Mouse (Mus musculus): ENCODE results near the gene Notch4.
"Not testable (repeated sequence)": the region's sequence is repeated elsewhere in the genome, so short reads cannot be mapped to it uniquely, and the experiment has no call there.

Notch4 gene

GRCm38 (mm10) chr17:34564003-34564421 lies at the start of gene Notch4:
Gene Notch4 (plus strand): TSS chr17:34564268.
- no peak for DNase-seq

- DNase-seq = no peak
Measured at GRCm38 (mm10) chr17:34516514-34516913, 47.6 kb upstream of the Notch4 start.

- DNase-seq = no peak
Measured at GRCm38 (mm10) chr17:34517252-34517651, 46.8 kb upstream of the Notch4 start, which contains the start of gene Btnl6. Gene Btnl6 (minus strand): TSS chr17:34517352.

- no peak for DNase-seq
Measured at GRCm38 (mm10) chr17:34517795-34518194, 46.3 kb upstream of the Notch4 start.

GRCm38 (mm10) chr17:34518571-34518970 lies 45.5 kb upstream of the Notch4 start:
- not testable (repeated sequence) for DNase-seq

- DNase-seq = no peak
Measured at GRCm38 (mm10) chr17:34519001-34519400, 45.1 kb upstream of the Notch4 start.

- no peak for DNase-seq
Measured at GRCm38 (mm10) chr17:34532671-34533070, 31.4 kb upstream of the Notch4 start.

GRCm38 (mm10) chr17:34543567-34543966 lies 20.5 kb upstream of the Notch4 start:
- DNase-seq = not testable (repeated sequence)

GRCm38 (mm10) chr17:34546797-34547196 lies 17.3 kb upstream of the Notch4 start:
- no peak for DNase-seq

GRCm38 (mm10) chr17:34547601-34548000 lies 16.5 kb upstream of the Notch4 start:
- no peak for DNase-seq

- DNase-seq = no peak
Measured at GRCm38 (mm10) chr17:34549156-34549555, 14.9 kb upstream of the Notch4 start.

GRCm38 (mm10) chr17:34549843-34550242 lies 14.2 kb upstream of the Notch4 start:
- DNase-seq = no peak

GRCm38 (mm10) chr17:34555483-34555882 lies 8.6 kb upstream of the Notch4 start:
- peak; percentile 78 for DNase-seq

- no peak for DNase-seq
Measured at GRCm38 (mm10) chr17:34556406-34556805, 7.7 kb upstream of the Notch4 start.

GRCm38 (mm10) chr17:34557411-34557810 lies 6.7 kb upstream of the Notch4 start:
- no peak for DNase-seq

- DNase-seq = no peak
Measured at GRCm38 (mm10) chr17:34559116-34559515, 5.0 kb upstream of the Notch4 start.

GRCm38 (mm10) chr17:34559895-34560294 lies 4.2 kb upstream of the Notch4 start:
- DNase-seq = no peak

GRCm38 (mm10) chr17:34560438-34560837 lies 3.6 kb upstream of the Notch4 start:
- no peak for DNase-seq

- DNase-seq = no peak
Measured at GRCm38 (mm10) chr17:34561200-34561599, 2.9 kb upstream of the Notch4 start.

GRCm38 (mm10) chr17:34562595-34562994 lies 1.5 kb upstream of the Notch4 start:
- no peak for DNase-seq

GRCm38 (mm10) chr17:34563354-34563753 lies 714 bp upstream of the Notch4 start:
- no peak for DNase-seq

- no peak for DNase-seq
Measured at GRCm38 (mm10) chr17:34564796-34565195, 728 bp downstream of the Notch4 start.

GRCm38 (mm10) chr17:34567311-34567710 lies 3.2 kb downstream of the Notch4 start:
- DNase-seq = no peak

GRCm38 (mm10) chr17:34568421-34568820 lies 4.4 kb downstream of the Notch4 start:
- DNase-seq = no peak

- DNase-seq = no peak
Measured at GRCm38 (mm10) chr17:34569919-34570318, 5.9 kb downstream of the Notch4 start.

GRCm38 (mm10) chr17:34571875-34572274 lies 7.8 kb downstream of the Notch4 start:
- DNase-seq = peak; percentile 43

Measured in thymus, postnatal 25 days (tissue).